Mouse (Mus musculus): ENCODE measurements at regions not wholly inside any gene's neighbourhood (a gene's known extent, or its start where the extent isn't known, plus 50 kb on each side); places are given as distances from the start of the nearest gene placed in this dataset.

GRCm38 (mm10) chr2:118044666-118045065 is 67.0 kb upstream of the Thbs1 start:
- TF ChIP-seq CTCF (IDR thresholded peaks at IDR 0.05; ENCODE audit: low read depth) (no peak), EP300 (optimal IDR thresholded peaks at IDR 0.05) (no peak)

Data from stomach, postnatal 0 days (tissue).